Mouse (Mus musculus) fat pad, adult 2 months (tissue): ENCODE data around the gene 2610507B11Rik.
"Not testable (repeated sequence)": the region's sequence is repeated elsewhere in the genome, so short reads cannot be mapped to it uniquely, and the experiment has no call there.

Experiments used
- DNase-seq: peaks from one replicate; pipeline ENCODE4 v3.0.0-alpha.2; 2011; ENCODE audit warnings: low read depth, low spot score; ENCODE audit errors: extremely low read depth

2610507B11Rik gene

GRCm38 (mm10) chr11:78261380-78262352, at the start of gene 2610507B11Rik:
TSS of gene 2610507B11Rik (plus strand) at chr11:78261752.
- DNase-seq = no peak

GRCm38 (mm10) chr11:78213086-78213817, 48.3 kb upstream of the 2610507B11Rik start:
- DNase-seq = no peak

DNA sequence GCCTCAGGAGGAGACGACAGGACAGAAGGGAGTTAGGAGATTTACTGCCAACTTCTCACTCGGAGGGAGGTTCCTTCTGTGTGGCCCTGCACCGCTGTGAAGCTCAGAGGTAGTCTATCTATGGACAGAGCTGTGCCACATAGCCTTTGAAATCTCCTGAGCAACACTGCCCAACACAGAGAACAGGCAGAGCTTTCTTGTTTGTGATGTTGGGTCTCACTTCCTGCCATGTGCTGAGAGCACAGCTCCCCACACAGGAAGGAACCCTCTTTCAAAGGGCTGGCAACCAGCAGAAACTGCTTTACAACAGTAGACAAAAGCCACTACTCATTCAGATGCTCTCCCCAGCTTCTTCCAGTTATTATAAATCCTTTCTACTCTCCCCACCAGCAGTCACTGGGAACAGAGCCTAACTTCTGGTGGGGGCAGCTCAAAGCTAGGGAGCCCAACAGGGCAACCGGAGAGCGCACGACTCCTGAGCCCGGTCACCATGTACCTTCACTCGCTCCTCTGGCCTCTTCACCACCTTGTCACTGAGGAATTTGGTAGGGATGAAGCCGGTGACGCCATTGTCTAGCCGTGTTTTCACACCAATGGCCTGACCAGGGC, 45.7 kb upstream of the 2610507B11Rik start:
- DNase-seq = no peak

GRCm38 (mm10) chr11:78223586-78223985, 38.0 kb upstream of the 2610507B11Rik start:
- DNase-seq = no peak

DNA sequence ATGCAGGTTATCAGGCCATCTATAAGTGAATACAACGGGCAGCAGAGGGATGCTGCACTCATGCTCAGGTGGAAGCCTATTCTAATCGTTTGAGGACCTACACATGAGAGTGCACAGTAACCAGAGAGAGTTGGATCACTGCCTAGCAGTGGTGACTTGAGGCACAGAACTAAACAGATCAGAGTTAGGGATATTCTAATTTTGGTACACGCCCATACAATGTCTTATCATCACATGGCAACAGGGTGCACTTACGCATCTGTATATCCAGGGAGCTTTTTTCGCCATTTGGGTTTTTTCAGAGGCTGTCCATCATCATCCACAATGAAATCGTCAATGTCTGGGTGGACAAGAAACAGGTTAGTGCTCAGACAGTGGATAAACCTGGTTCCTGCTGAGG, 30.0 kb upstream of the 2610507B11Rik start:
- no peak for DNase-seq

GRCm38 (mm10) chr11:78240193-78240857, 21.2 kb upstream of the 2610507B11Rik start:
- no peak for DNase-seq

- DNase-seq = no peak
These were observed 16.3 kb upstream of the 2610507B11Rik start for GRCm38 (mm10) chr11:78245261-78245626.

- DNase-seq = no peak
These were observed 15.8 kb upstream of the 2610507B11Rik start, which contains the start of the genes Sdf2 and Supt6 for GRCm38 (mm10) chr11:78245627-78246317. TSS of gene Sdf2 (plus strand) at chr11:78245746. TSS of gene Supt6 (minus strand) at chr11:78245987.

- DNase-seq = no peak
These were observed 15.1 kb upstream of the 2610507B11Rik start for GRCm38 (mm10) chr11:78246318-78247011.

- DNase-seq = peak; percentile 64
These were observed 14.6 kb upstream of the 2610507B11Rik start for GRCm38 (mm10) chr11:78247012-78247348.

DNA sequence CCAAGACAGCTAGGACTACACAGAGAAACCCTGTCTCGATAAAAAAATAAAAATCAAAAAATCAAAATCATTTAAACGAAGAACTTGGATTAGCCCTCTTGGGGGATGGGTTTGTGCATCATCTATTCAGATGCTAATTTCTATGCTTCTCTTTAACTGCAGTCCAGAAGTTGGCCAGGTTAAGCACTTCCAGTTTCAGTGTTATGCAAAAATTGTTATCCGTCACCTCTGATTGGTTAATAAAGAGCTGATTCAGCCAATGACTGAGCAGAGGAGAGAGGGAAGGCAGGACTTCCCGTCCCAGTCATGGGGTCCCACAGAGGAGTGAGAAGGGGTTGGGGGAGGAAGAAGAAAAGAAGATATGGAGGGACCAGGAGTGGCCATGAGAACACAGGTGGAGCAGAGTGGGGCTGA, 13.8 kb upstream of the 2610507B11Rik start:
- DNase-seq = no peak

DNA sequence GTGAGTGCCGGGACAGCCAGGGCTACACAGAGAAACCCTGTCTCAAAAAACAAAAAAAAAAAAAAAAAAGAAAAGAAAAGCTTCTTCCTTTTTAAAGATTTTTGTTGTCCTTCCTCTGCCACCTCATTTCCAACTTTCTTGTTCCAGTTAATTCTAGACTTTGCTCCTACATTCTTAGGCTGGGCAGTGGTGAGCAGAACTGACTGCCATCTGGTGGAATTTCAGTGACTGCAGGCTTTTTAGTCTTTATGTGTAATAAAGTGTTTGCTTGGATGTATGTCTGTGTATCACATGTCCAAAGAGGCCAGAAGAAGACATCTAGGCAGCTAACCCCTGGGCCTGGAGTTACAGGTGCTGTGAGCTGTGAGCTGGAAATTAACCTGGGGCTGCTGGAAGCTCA, 4.9 kb upstream of the 2610507B11Rik start:
- DNase-seq = no peak

DNA sequence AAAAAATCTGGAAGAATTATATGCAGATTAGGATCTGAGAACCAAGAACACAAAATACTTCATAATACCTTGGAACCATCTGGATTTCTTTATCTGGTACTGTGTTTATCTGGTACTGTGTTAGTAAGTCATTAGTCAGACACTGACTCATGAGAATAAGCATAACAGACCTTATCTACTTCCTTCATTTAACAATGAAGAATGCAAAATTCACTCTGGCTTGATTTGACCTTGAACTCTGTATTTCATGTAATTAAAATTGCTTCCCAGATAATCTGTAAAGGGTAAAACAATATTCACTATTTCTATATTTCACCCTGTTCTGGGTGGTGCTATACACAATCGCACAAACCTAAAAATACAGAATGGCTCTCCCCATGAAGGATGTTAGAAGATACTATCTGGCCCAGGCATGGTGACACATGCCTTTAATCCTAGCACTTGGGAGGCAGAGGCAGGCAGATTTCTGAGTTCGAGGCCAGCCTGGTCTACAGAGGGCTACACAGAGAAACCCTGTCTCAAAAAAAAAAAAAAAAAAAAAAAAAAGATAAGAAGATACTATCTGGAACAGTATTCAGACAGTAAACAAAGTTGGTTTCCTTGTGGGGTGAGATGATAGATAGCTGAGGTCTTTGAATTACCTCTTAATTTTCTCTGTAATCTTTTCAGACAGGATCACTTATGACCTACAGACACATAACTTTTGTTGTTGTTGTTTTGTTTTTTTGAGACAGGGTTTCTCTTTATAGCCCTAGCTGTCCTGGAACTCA, 878 bp upstream of the 2610507B11Rik start:
- DNase-seq = no peak

- no peak for DNase-seq
These were observed 998 bp downstream of the 2610507B11Rik start for GRCm38 (mm10) chr11:78262550-78262949.

DNA sequence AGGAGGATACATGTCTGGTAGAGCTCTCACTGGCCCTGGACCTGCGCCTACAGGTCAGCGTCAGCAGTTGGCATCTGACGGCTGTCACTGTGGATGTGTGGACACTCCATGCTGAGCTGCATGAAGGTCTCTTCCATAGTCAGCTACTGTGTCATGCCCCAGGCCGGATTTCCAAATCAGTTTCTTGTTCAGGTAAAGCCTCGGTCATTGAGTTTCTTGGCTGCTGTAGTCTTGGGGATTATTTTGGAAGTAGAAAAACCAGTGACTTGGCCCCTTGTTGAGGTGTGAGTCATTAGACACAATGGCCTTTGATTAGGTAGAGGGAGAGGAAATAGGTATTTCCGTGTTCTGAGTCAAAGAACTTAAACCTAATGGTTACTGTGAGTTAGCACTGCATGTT, 4.0 kb downstream of the 2610507B11Rik start:
- DNase-seq = peak; percentile 98

- no peak for DNase-seq
These were observed 10.4 kb downstream of the 2610507B11Rik start for GRCm38 (mm10) chr11:78271986-78272385.

- no peak for DNase-seq
These were observed 14.0 kb downstream of the 2610507B11Rik start for GRCm38 (mm10) chr11:78275596-78275995.

GRCm38 (mm10) chr11:78276169-78276568, 14.6 kb downstream of the 2610507B11Rik start:
- DNase-seq = not testable (repeated sequence)

DNA sequence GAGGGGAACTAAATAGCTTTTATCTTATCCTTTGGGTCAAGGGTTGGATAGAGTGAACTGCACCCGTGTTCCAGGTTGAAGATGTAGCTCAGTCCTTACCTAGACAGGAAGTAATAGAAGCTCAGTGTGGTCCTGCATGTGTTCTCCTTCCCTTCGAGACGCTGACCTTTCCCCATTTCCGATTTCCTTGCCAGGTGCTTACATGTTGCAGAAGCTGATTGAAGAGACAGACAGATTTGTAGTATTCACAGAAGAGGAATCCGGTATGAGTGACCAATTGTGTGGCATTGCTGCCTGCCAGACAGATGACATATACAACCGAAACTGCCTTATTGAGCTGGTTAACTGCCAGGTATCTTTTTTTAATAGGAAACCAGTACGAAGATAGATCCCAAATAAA, 17.3 kb downstream of the 2610507B11Rik start:
- no peak for DNase-seq
